Mouse (Mus musculus): Measurements from ENCODE around the gene Olfr93. TPM values are rescaled to one million over a fixed set of nuclear protein-coding genes. Genes with fewer than 3 reads are reported as not detected.

The Olfr93 gene
- polyA plus RNA-seq, 1 experiment from 2014 or later: not detected

GRCm38 (mm10) chr17:37098178-37098577 lies 63.1 kb downstream of the Olfr93 start, which contains the start of gene Olfr91:
Gene Olfr91 (minus strand): TSS chr17:37098278.
- Histone ChIP-seq H3K27ac (no peak within 1 kb of the TSS), H3K27me3 (no peaks in the 10 kb centered on the region), H3K4me3 (no peak within 1 kb of the TSS), H3K9me3 (no peaks in the 10 kb centered on the region), H3K36me3 (no peaks in the 10 kb centered on the region), H3K4me2 (replicated peaks) (no peak within 1 kb of the TSS), H3K4me1 (no peaks in the 10 kb centered on the region), H3K9ac (no peak within 1 kb of the TSS)
- no peak for ATAC-seq (ENCODE audit: low FRiP score, low read depth)
- 92% methylated on average over 1 of the region's 1 CpGs for WGBS

- no peaks in the 10 kb centered on the region for H3K4me1 ChIP-seq
- no peak overlapping the region for H3K4me3 ChIP-seq
- no peaks in the 10 kb centered on the region for H3K27me3 ChIP-seq
- no peak overlapping the region for H3K9ac ChIP-seq
- H3K9me3 ChIP-seq: no peaks in the 10 kb centered on the region
- 76% methylated on average over 5 of the region's 5 CpGs for WGBS
- no peak overlapping the region for H3K4me2 ChIP-seq (replicated peaks)
- no peaks in the 10 kb centered on the region for H3K36me3 ChIP-seq
- H3K27ac ChIP-seq: no peak overlapping the region
- no peak for ATAC-seq (ENCODE audit: low FRiP score, low read depth)
Measured at GRCm38 (mm10) chr17:37093289-37093688, 68.0 kb downstream of the Olfr93 start.

- no peak overlapping the region for H3K4me3 ChIP-seq
- ATAC-seq (ENCODE audit: low FRiP score, low read depth): no peak
- H3K9me3 ChIP-seq: no peaks in the 10 kb centered on the region
- H3K4me1 ChIP-seq: no peaks in the 10 kb centered on the region
- H3K4me2 ChIP-seq (replicated peaks): no peak overlapping the region
- no peaks in the 10 kb centered on the region for H3K36me3 ChIP-seq
- H3K9ac ChIP-seq: no peak overlapping the region
- WGBS: 76% methylated on average over 1 of the region's 1 CpGs
- H3K27me3 ChIP-seq: no peaks in the 10 kb centered on the region
- H3K27ac ChIP-seq: no peak overlapping the region
Measured at GRCm38 (mm10) chr17:37092198-37092597, 69.1 kb downstream of the Olfr93 start.

Other genes with a start within 250 kb of the Olfr93 start
- 1.4 and 1.5 TPM in 2 replicates for gene Rnf39, start 218.6 kb downstream of the Olfr93 start, polyA plus RNA-seq (2015; fragmentation: Nextera tagmentation; extraction: Ambion mirVana)
- 115 and 118 TPM in 2 replicates for gene Ppp1r11, start 209.8 kb downstream of the Olfr93 start, polyA plus RNA-seq (2015; fragmentation: Nextera tagmentation; extraction: Ambion mirVana)
- gene Znrd1, start 202.9 kb downstream of the Olfr93 start, polyA plus RNA-seq (2015; fragmentation: Nextera tagmentation; extraction: Ambion mirVana): 111 and 117 TPM in 2 replicates
- 5.7 and 5.8 TPM in 2 replicates for gene Znrd1as, start 202.9 kb downstream of the Olfr93 start, polyA plus RNA-seq (2015; fragmentation: Nextera tagmentation; extraction: Ambion mirVana)
- gene 2410137M14Rik, start 180.3 kb downstream of the Olfr93 start, polyA plus RNA-seq (2015; fragmentation: Nextera tagmentation; extraction: Ambion mirVana): not detected in 2 replicates
- 1.3 TPM in 2 replicates for gene H2-M5, start 172.0 kb downstream of the Olfr93 start, polyA plus RNA-seq (2015; fragmentation: Nextera tagmentation; extraction: Ambion mirVana)
- 136 and 138 TPM in 2 replicates for gene Zfp57, start 160.3 kb downstream of the Olfr93 start, polyA plus RNA-seq (2015; fragmentation: Nextera tagmentation; extraction: Ambion mirVana)
- 0.18 and 0.22 TPM in 2 replicates for gene Mog, start 138.1 kb downstream of the Olfr93 start, polyA plus RNA-seq (2015; fragmentation: Nextera tagmentation; extraction: Ambion mirVana)
- gene Gabbr1, start 115.5 kb downstream of the Olfr93 start, polyA plus RNA-seq (2015; fragmentation: Nextera tagmentation; extraction: Ambion mirVana): 13.3 and 15.2 TPM in 2 replicates
- 0.09 TPM in 1 of 2 replicates, not detected in the other for gene Olfr90, start 73.0 kb downstream of the Olfr93 start, polyA plus RNA-seq (2015; fragmentation: Nextera tagmentation; extraction: Ambion mirVana)
- not detected in 2 replicates for gene Olfr91, start 63.2 kb downstream of the Olfr93 start, polyA plus RNA-seq (2015; fragmentation: Nextera tagmentation; extraction: Ambion mirVana)
- gene Olfr92, start 41.4 kb downstream of the Olfr93 start, polyA plus RNA-seq (2015; fragmentation: Nextera tagmentation; extraction: Ambion mirVana): not detected in 2 replicates
- not detected in 2 replicates for gene Ubd, start 32.4 kb upstream of the Olfr93 start, polyA plus RNA-seq (2015; fragmentation: Nextera tagmentation; extraction: Ambion mirVana)
- not detected in 2 replicates for gene Olfr94, start 39.5 kb upstream of the Olfr93 start, polyA plus RNA-seq (2015; fragmentation: Nextera tagmentation; extraction: Ambion mirVana)
- gene Olfr95, start 51.6 kb upstream of the Olfr93 start, polyA plus RNA-seq (2015; fragmentation: Nextera tagmentation; extraction: Ambion mirVana): not detected in 2 replicates
- gene Olfr96, start 58.7 kb upstream of the Olfr93 start, polyA plus RNA-seq (2015; fragmentation: Nextera tagmentation; extraction: Ambion mirVana): not detected in 2 replicates
- not detected in 2 replicates for gene Olfr97, start 75.8 kb upstream of the Olfr93 start, polyA plus RNA-seq (2015; fragmentation: Nextera tagmentation; extraction: Ambion mirVana)
- not detected in 2 replicates for gene Olfr98, start 102.3 kb upstream of the Olfr93 start, polyA plus RNA-seq (2015; fragmentation: Nextera tagmentation; extraction: Ambion mirVana)
- gene H2-M3, start 108.7 kb upstream of the Olfr93 start, polyA plus RNA-seq (2015; fragmentation: Nextera tagmentation; extraction: Ambion mirVana): 1.8 and 2.0 TPM in 2 replicates
- gene Olfr99, start 122.0 kb upstream of the Olfr93 start, polyA plus RNA-seq (2015; fragmentation: Nextera tagmentation; extraction: Ambion mirVana): not detected in 2 replicates
- not detected in 2 replicates for gene Olfr101, start 142.8 kb upstream of the Olfr93 start, polyA plus RNA-seq (2015; fragmentation: Nextera tagmentation; extraction: Ambion mirVana)
- gene Olfr102, start 155.6 kb upstream of the Olfr93 start, polyA plus RNA-seq (2015; fragmentation: Nextera tagmentation; extraction: Ambion mirVana): not detected in 2 replicates
- gene Olfr103, start 178.2 kb upstream of the Olfr93 start, polyA plus RNA-seq (2015; fragmentation: Nextera tagmentation; extraction: Ambion mirVana): not detected in 2 replicates
- not detected in 2 replicates for gene Olfr104-ps, start 198.1 kb upstream of the Olfr93 start, polyA plus RNA-seq (2015; fragmentation: Nextera tagmentation; extraction: Ambion mirVana)
- gene Olfr105-ps, start 217.5 kb upstream of the Olfr93 start, polyA plus RNA-seq (2015; fragmentation: Nextera tagmentation; extraction: Ambion mirVana): not detected in 2 replicates
- gene Olfr106-ps, start 228.9 kb upstream of the Olfr93 start, polyA plus RNA-seq (2015; fragmentation: Nextera tagmentation; extraction: Ambion mirVana): not detected in 2 replicates
- gene Olfr107, start 237.7 kb upstream of the Olfr93 start, polyA plus RNA-seq (2015; fragmentation: Nextera tagmentation; extraction: Ambion mirVana): 0.04 TPM in 1 of 2 replicates, not detected in the other